Mouse (Mus musculus): ENCODE measurements around the gene Slc6a17. TPM values are rescaled to one million over a fixed set of nuclear protein-coding genes. Genes with fewer than 3 reads are reported as not detected.

Gene Slc6a17
- total and polyA plus RNA-seq, 3 experiments = 2.1 to 2.8 (median 2.3) TPM

GRCm38 (mm10) chr3:107491459-107491858 lies 26.4 kb downstream of the Slc6a17 start:
- H3K4me3 ChIP-seq = no peak overlapping the region
- intact Hi-C loops (cut with DNase I) = no loop called here
- no peaks in the 10 kb centered on the region for H3K79me2 ChIP-seq (replicated peaks; ENCODE audit: control insufficient read depth, insufficient read depth, low read length)
- H3K27me3 ChIP-seq (ENCODE audit: control insufficient read depth, insufficient read depth, low read length) = no peaks in the 10 kb centered on the region
- H3K4me1 ChIP-seq (ENCODE audit: control insufficient read depth, insufficient read depth, low read length) = no peaks in the 10 kb centered on the region
- H3K36me3 ChIP-seq (ENCODE audit: control insufficient read depth, insufficient read depth, low read length) = no peaks in the 10 kb centered on the region
- 11% methylated on average over 6 of the region's 6 CpGs for WGBS
- TF ChIP-seq POLR2A (IDR thresholded peaks at IDR 0.05; ENCODE audit: insufficient read depth, low read depth, low read length) (no peak), EP300 (IDR thresholded peaks at IDR 0.05; ENCODE audit: insufficient read depth, low read depth, low read length) (no peak), CTCF (IDR thresholded peaks at IDR 0.05) (no peak)
- no peak overlapping the region for H3K9ac ChIP-seq (ENCODE audit: low read depth, low read length)
- H3K27ac ChIP-seq = no peak overlapping the region
- DNase-seq = peak; percentile 31 to 37

GRCm38 (mm10) chr3:107488637-107489036 lies 29.2 kb downstream of the Slc6a17 start:
- Histone ChIP-seq H3K9ac (ENCODE audit: low read depth, low read length) (no peak overlapping the region), H3K4me1 (ENCODE audit: control insufficient read depth, insufficient read depth, low read length) (no peaks in the 10 kb centered on the region), H3K4me3 (no peak overlapping the region), H3K79me2 (replicated peaks; ENCODE audit: control insufficient read depth, insufficient read depth, low read length) (no peaks in the 10 kb centered on the region), H3K27ac (no peak overlapping the region), H3K36me3 (ENCODE audit: control insufficient read depth, insufficient read depth, low read length) (no peaks in the 10 kb centered on the region), H3K27me3 (ENCODE audit: control insufficient read depth, insufficient read depth, low read length) (no peaks in the 10 kb centered on the region)
- WGBS = 36% methylated on average over 4 of the region's 4 CpGs
- no peak for TF ChIP-seq EP300 (IDR thresholded peaks at IDR 0.05; ENCODE audit: insufficient read depth, low read depth, low read length)
- intact Hi-C loops (cut with DNase I) = loop anchor here (5.0 kb wide), 1 partner anchor 89 kb away; no protein-coding TSS in a partner anchor
- DNase-seq = no peak

- no peaks in the 10 kb centered on the region for H3K4me1 ChIP-seq (ENCODE audit: control insufficient read depth, insufficient read depth, low read length)
- TF ChIP-seq CTCF (IDR thresholded peaks at IDR 0.05) (peak; percentile 72), EP300 (IDR thresholded peaks at IDR 0.05; ENCODE audit: insufficient read depth, low read depth, low read length) (peak; percentile 71), POLR2A (IDR thresholded peaks at IDR 0.05; ENCODE audit: insufficient read depth, low read depth, low read length) (no peak)
- DNase-seq = peak; percentile 39 to 70
- intact Hi-C loops (cut with DNase I) = loop anchor here (5.0 kb wide), 1 partner anchor 74 kb away; the partner anchor contains the start of gene Ubl4b
- H3K4me3 ChIP-seq = no peak overlapping the region
- no peak overlapping the region for H3K9ac ChIP-seq (ENCODE audit: low read depth, low read length)
- WGBS = 31% methylated on average over 11 of the region's 11 CpGs
- H3K27ac ChIP-seq = peak overlapping the region; percentile 73
- no peaks in the 10 kb centered on the region for H3K36me3 ChIP-seq (ENCODE audit: control insufficient read depth, insufficient read depth, low read length)
- H3K79me2 ChIP-seq (replicated peaks; ENCODE audit: control insufficient read depth, insufficient read depth, low read length) = no peaks in the 10 kb centered on the region
- no peaks in the 10 kb centered on the region for H3K27me3 ChIP-seq (ENCODE audit: control insufficient read depth, insufficient read depth, low read length)
Measured at GRCm38 (mm10) chr3:107483290-107483689, 34.5 kb downstream of the Slc6a17 start.

- no peaks in the 10 kb centered on the region for H3K79me2 ChIP-seq (replicated peaks; ENCODE audit: control insufficient read depth, insufficient read depth, low read length)
- no peak for DNase-seq
- intact Hi-C loops (cut with DNase I) = loop anchor here (5.0 kb wide), 1 partner anchor 77 kb away; the partner anchor contains the start of gene Ubl4b
- H3K4me1 ChIP-seq (ENCODE audit: control insufficient read depth, insufficient read depth, low read length) = no peaks in the 10 kb centered on the region
- H3K4me3 ChIP-seq = no peak overlapping the region
- no peaks in the 10 kb centered on the region for H3K27me3 ChIP-seq (ENCODE audit: control insufficient read depth, insufficient read depth, low read length)
- no peak overlapping the region for H3K9ac ChIP-seq (ENCODE audit: low read depth, low read length)
- WGBS = 41% methylated on average over 3 of the region's 3 CpGs
- H3K27ac ChIP-seq = no peak overlapping the region
- TF ChIP-seq EP300 (IDR thresholded peaks at IDR 0.05; ENCODE audit: insufficient read depth, low read depth, low read length) (no peak), POLR2A (IDR thresholded peaks at IDR 0.05; ENCODE audit: insufficient read depth, low read depth, low read length) (no peak), CTCF (IDR thresholded peaks at IDR 0.05) (no peak)
- no peaks in the 10 kb centered on the region for H3K36me3 ChIP-seq (ENCODE audit: control insufficient read depth, insufficient read depth, low read length)
Measured at GRCm38 (mm10) chr3:107480660-107481059, 37.2 kb downstream of the Slc6a17 start.

- Histone ChIP-seq H3K27me3 (ENCODE audit: control insufficient read depth, insufficient read depth, low read length) (no peaks in the 10 kb centered on the region), H3K36me3 (ENCODE audit: control insufficient read depth, insufficient read depth, low read length) (no peaks in the 10 kb centered on the region), H3K27ac (no peak overlapping the region), H3K79me2 (replicated peaks; ENCODE audit: control insufficient read depth, insufficient read depth, low read length) (no peaks in the 10 kb centered on the region), H3K4me3 (no peak overlapping the region), H3K9ac (ENCODE audit: low read depth, low read length) (no peak overlapping the region), H3K4me1 (ENCODE audit: control insufficient read depth, insufficient read depth, low read length) (no peaks in the 10 kb centered on the region)
- 31% methylated on average over 6 of the region's 6 CpGs for WGBS
- TF ChIP-seq CTCF (IDR thresholded peaks at IDR 0.05) (peak; percentile 100), POLR2A (IDR thresholded peaks at IDR 0.05; ENCODE audit: insufficient read depth, low read depth, low read length) (no peak), EP300 (IDR thresholded peaks at IDR 0.05; ENCODE audit: insufficient read depth, low read depth, low read length) (peak; percentile 62; the same call in 1 of the 2 replicates)
- intact Hi-C loops (cut with DNase I) = no loop called here
- peak; percentile 27 to 42 for DNase-seq
Measured at GRCm38 (mm10) chr3:107472198-107472597, 45.6 kb downstream of the Slc6a17 start.

GRCm38 (mm10) chr3:107469059-107469458 lies 48.8 kb downstream of the Slc6a17 start:
- Histone ChIP-seq H3K9ac (ENCODE audit: low read depth, low read length) (no peak overlapping the region), H3K27me3 (ENCODE audit: control insufficient read depth, insufficient read depth, low read length) (no peaks in the 10 kb centered on the region), H3K79me2 (replicated peaks; ENCODE audit: control insufficient read depth, insufficient read depth, low read length) (no peaks in the 10 kb centered on the region), H3K36me3 (ENCODE audit: control insufficient read depth, insufficient read depth, low read length) (no peaks in the 10 kb centered on the region), H3K27ac (no peak overlapping the region), H3K4me1 (ENCODE audit: control insufficient read depth, insufficient read depth, low read length) (no peaks in the 10 kb centered on the region), H3K4me3 (no peak overlapping the region)
- intact Hi-C loops (cut with DNase I) = loop anchor here (5.0 kb wide), 2 partner anchors 192 to 377 kb away; partner anchors contain the start of gene Lamtor5
- TF ChIP-seq CTCF (IDR thresholded peaks at IDR 0.05) = no peak
- no peak for TF ChIP-seq POLR2A (IDR thresholded peaks at IDR 0.05; ENCODE audit: insufficient read depth, low read depth, low read length)
- no peak for TF ChIP-seq EP300 (IDR thresholded peaks at IDR 0.05; ENCODE audit: insufficient read depth, low read depth, low read length)
- no peak for DNase-seq
- 70% methylated on average over 4 of the region's 4 CpGs for WGBS

Data from heart, adult 2 months (tissue).